Mouse (Mus musculus): ENCODE data around the gene Stk11ip.
A peak's percentile ranks its signal among the peaks of the same experiment; 100 is the strongest.

Gene Stk11ip

DNA sequence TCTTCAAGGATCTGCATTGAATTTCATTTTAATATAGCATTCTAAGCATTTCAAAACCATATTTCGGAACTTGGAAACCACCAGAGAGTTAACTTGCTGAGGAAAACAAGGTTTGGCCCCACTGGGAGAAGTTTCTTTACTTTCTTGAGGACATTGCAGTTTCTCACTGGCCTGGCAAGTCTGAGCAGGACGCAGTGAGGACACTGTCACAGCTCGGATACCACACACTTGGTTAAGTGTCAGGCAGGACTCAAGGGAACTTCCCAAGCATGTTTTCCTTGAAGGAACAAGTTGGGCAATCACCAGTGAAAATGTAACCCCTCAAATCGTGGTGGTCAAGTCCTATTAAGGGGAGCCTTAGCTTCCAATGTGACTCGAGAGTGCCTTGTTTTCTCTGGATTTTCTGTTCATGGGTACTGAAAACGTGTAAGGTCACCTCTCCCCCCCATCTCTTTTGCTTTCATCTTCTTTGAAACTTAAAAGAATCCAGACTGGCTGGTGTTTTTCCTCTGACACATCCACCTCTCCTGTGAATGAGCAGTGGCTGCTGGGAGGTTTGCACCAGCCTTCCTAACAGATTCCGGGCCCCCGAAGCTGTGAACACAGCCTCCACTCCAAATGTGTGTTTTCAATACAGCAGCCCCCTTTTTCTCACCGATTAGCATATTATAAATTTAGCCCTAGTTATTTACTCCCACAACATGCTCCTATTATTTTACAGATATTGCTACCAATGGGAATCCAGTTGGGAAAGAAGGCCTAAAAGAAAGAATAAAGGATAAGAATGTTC lies 16.9 kb upstream of the Stk11ip start:
- DNase-seq (ENCODE audit: low spot score in 2 of 2): no peak

DNA sequence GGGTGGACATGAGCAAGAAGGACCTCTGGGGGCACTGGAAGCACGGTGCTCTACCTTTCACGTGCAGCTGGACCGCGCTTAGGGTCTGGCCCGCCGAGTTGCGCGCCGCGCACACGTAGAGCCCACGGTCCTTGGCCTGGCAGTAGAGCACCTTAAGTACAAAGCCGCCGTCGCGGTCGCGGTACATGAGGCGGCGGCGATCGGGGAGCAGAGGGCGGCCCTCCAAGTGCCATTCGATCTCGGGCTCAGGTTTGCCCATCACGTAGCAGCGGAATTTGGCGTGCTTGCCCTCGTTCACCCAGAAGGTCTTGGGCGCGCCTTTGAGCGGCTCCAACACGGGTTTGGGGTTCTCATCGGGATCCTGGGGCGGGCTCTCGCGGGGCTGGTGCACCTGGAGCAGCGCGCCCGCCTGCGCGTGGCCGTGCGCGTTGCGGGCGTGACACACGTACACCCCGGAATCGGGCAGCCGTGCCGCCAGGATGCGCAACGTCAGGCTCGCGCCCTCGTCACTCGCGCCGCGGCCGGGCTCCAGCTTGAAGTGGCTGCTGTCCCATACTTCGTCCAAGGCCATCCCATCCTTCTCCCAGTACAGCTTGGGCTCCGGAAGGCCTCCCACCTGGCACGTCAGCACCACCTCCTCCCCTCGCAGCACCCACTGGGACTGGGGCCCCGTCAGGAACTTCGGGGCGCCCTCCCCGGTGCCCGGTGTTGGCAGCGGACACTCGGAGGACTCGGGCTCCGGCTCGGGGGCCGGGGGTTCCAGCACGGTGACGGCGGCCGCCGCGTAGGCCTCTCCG lies 16.0 kb upstream of the Stk11ip start:
- DNase-seq (ENCODE audit: low spot score in 2 of 2): peak; percentile 60 to 74

DNA sequence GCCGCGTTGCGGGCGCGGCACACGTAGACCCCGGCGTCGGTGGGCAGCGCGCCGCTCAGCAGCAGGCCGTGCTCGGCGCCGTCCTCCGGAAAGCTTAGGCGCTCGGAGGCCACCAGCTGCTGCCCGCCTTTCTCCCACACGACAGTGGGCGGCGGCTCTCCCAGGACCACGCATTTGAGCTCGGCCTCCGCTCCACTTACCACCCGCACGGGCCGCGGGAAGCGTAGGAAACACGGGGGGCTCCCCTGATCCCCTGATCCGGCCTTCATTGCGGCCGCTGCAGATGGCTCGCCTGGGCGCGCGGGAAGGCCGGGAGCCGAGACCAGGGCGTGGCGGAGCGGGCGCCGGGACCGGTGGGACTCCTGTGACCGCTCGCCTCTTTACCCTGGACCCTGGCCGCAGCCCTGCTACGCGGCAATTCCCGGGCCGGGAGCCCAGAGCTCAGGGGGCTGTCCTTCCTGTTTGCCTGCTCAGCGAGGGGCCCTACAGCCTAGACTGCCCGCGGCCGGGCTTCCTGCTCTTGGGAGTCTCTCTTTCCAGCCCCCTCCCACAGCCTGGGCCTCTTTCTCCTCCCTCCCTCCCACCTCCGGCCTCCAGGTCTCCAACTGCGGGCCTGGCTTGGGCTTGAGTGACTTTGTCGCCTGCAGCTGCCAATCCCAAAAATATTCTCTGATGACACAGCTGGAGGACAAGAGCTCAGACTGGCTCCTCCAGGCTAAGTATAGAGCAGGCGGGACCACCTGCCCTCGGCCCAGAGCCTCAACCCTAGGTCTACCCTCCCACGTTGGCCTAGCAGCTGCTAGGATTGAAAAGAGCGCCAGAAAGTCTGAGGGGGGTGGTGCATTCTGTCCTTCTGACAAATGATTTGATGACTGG lies 15.1 kb upstream of the Stk11ip start, which contains the start of gene Obsl1:
TSS of gene Obsl1 (minus strand) at position 497 of the 876 bp plus-strand sequence.
- peak in 1 of 2 experiments; percentile 52 for DNase-seq (ENCODE audit: low spot score in 2 of 2)

DNA sequence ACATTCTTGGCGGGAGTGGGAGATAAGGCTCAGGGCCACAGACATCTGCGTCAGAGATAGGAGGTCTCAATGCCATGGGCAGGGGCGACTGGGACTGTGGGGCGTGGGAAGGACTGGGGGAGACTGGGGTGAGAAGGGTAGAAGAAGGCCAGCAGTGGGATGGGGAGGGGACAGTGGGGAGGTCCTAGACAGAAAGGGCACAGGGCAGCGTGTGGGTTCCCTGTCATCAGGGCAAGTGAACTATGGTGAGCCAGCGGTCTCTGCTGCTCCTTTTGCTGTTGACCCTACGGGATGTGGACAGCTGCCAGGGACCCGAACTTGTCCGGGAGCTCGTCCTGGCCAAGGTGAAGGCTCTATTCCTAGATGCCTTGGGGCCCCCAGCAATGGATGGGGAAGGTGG lies 14.3 kb upstream of the Stk11ip start, which contains the start of gene Inha:
TSS of gene Inha (plus strand) at position 72 of the 400 bp plus-strand sequence.
- no peak for DNase-seq (ENCODE audit: low spot score in 2 of 2)

DNA sequence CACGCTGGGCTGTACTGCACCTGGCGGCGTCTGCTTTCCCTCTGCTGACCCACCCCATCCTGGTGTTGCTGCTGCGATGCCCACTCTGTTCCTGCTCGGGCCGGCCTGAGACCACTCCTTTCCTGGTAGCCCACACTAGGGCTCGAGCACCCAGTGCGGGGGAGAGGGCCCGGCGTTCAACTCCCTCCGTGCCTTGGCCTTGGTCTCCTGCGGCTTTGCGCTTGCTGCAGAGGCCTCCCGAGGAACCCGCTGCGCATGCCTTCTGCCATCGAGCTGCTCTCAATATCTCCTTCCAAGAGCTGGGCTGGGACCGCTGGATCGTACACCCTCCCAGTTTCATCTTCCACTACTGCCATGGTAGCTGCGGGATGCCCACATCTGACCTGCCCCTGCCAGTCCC lies 11.7 kb upstream of the Stk11ip start:
- DNase-seq (ENCODE audit: low spot score in 2 of 2): no peak

DNA sequence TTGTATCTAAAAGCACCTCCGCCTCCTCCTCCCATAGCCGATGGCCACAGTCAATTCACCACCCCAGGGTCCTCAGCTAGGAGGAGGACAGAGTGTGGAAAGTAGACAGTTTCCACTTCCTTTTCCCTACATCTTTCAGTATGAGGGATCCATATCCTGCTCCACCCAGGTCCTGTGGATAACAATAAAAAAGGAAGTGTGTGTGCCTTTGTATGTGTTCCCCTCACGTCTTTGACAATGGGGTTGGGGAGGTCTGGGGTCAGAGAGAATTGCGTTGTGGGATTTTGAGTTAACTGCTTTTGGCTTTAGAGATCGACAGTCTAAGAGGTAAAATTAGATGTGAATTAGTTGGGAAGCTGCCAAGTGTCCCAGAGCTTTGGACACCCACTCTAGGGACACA lies 11.2 kb upstream of the Stk11ip start:
- DNase-seq (ENCODE audit: low spot score in 2 of 2): no peak

DNA sequence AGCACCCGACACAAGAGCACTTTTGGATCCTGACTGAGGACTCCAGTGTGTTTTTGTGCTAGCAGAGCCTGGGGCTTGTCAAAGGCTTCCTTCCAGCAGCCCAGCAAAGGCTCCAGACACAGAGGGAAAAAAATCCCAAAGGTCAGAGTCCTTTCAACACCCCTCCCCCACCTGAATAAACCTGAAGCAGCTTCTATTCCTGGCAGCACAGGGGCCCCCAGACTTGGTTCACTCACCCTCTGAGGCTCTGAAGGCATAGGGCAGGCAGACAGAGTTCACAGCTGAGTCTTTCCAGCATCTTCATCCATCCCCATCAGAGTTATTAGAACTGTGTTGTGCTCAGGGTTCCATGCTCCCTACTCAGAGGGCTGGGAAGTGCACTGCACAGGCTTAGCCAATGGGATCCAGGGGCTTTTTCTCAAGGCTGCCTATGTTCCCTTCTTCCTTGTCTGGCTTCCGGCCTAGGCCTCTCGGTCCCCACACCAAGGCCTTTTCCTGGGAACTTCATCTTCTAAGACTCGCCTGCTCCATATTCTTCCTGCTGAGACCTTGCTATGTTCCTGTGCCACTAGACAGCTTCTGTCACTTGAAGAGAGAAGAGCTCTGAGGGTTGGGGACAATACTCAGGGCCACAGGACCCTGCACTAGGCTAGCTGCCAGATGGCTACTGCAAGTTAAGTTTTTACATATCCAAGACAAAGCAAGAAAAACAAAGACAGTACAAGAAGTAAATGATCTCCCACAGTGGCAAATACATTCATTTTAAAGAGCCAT lies 9.7 kb upstream of the Stk11ip start:
- DNase-seq (ENCODE audit: low spot score in 2 of 2): no peak

DNA sequence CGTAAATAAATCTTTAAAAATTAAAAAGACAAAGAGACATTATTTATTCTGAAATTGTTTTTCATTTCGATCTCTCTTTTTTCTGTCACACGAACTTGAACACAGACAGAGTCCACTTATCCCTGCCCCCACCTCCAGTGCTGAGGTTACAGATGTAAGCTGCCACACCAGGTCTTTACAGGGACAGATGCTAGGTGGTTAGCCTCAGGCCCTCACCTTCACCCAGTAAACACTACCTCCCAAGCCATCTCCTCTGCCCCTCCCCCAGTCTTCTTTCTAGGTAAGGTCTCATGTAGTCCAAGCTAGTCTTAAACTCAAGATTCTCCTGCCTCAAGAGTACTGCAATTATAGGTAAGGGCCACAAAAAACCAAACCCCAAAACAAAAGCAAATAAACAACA lies 8.8 kb upstream of the Stk11ip start:
- no peak for DNase-seq (ENCODE audit: low spot score in 2 of 2)

DNA sequence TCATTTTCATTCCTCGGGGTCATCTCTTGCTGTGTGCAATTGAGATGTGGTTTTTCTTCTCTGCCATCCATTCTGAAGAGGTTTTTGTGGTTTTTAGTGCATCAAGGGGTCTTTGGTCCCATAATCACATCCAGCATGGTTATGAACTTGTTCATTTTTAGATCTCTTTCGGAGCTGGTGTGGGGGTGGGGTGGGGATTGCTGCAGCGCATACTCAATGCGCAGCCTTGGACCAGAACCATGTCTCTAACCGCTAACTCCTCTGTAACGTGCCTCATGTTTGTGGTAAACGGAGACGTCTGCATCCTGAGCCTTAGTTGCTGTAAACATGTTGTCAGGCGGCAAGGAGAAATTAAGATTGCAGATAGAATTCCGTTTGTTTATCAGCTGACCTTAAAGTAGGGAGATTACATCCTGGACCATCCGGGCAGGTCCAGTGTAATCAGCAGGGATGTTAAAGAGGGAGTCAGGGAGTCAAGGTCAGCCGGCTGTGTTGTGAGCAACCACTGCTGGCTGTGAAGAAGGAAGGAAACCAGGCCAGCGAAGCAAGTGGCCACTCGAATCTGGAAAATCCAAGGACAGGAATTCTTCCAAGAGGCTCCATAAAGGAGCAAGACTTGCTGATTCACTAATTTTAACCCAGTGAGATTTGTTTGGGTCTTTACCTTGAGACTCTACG lies 4.5 kb upstream of the Stk11ip start:
- no peak for DNase-seq (ENCODE audit: low spot score in 2 of 2)

DNA sequence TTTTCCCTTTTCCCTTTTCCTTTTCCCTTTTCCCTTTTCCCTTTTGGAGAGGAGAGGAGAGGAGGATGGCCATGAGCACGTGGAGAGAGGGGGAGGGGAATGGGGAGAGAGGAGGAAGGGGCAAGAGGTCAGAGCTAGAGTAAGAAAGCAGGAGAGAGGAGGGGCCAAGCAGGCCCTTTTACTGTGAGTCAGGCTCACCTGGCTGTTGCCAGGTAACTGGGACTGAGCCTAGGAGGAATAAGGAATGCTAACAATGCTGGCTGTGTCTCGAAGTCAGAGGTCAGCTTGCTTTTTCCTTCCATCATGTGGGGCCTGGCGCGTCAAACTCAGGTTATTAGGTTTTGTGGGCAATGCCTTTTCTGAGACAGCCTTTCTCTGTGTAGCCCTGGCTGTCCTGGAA lies 3.3 kb upstream of the Stk11ip start:
- DNase-seq (ENCODE audit: low spot score in 2 of 2): no peak

DNA sequence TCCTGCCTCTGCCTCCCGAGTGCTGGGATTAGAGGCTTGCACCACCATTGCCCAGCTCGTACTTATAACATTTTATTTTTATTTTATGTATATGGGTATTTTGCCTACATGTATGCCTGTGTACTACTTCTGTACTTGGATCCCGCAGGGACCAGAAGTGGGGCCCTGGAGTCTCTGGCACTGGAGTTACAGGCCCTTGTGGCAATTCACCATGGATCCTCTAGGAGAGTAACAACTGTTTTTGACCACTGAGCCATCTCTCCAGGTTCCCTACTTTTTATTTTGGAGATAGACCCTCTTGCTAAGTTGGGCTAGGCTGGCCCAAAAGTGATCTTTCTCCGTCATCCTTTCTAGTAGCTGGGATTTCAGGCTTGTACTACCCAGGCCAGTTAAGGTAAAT lies 2.9 kb upstream of the Stk11ip start:
- no peak for DNase-seq (ENCODE audit: low spot score in 2 of 2)

DNA sequence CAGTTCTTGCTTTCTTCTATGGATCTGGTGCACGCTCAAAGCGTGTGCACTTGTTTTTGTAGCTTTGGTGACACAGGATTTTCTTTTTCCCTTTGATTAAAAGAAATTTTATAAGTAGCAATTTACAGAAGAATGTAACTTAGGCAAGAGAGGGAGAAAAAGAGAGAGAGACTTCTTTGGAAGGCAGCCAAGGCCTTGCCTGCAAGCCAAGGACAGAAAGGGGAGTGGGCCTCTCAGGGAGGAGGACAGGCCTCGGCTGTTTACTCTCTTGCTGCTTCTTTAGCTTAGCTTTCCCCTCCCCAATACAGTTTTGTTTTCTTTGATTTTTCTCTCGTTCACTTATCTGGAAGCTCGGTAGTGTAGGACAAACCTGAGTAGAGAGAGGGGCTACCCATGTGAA lies 1.8 kb upstream of the Stk11ip start:
- no peak for DNase-seq (ENCODE audit: low spot score in 2 of 2)

DNA sequence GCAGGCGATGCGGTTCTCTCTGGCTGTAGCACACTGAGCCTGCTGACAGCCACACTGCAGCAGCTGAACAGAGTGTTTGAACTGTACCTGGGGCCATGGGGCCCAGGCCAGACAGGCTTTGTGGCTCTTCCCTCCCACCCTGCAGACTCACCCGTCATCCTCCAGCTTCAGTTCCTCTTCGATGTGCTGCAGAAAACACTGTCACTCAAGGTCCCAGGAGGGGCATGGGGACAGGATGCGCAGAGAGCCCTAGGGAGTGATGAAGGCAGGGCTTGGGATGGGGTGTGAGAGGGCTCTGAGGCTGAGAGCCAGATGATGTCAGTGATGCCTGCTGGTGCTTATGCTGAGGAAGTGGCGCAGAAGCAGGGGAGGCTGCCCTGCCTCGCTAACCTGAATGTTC lies 3.4 kb downstream of the Stk11ip start:
- no peak for DNase-seq (ENCODE audit: low spot score in 2 of 2)

DNA sequence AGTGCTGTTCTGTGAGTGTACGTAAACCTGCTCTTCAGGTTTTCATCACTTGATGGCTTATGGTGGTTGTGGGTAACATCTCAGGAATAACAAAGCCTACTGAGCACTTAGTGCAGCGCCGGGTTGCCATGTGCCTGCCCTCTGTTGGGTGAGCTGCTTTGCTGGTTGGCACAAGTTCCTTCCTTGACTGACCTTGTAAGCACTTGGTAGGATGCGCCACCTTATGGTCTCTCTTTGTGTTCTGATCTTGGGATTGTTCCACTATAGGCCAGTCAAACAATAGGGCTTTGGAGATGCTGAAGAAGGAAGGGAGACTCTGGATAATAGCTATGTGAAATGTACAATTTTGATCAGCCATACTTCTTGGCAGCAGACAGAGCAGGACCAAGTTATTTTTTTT lies 9.2 kb downstream of the Stk11ip start:
- DNase-seq (ENCODE audit: low spot score in 2 of 2): no peak

DNA sequence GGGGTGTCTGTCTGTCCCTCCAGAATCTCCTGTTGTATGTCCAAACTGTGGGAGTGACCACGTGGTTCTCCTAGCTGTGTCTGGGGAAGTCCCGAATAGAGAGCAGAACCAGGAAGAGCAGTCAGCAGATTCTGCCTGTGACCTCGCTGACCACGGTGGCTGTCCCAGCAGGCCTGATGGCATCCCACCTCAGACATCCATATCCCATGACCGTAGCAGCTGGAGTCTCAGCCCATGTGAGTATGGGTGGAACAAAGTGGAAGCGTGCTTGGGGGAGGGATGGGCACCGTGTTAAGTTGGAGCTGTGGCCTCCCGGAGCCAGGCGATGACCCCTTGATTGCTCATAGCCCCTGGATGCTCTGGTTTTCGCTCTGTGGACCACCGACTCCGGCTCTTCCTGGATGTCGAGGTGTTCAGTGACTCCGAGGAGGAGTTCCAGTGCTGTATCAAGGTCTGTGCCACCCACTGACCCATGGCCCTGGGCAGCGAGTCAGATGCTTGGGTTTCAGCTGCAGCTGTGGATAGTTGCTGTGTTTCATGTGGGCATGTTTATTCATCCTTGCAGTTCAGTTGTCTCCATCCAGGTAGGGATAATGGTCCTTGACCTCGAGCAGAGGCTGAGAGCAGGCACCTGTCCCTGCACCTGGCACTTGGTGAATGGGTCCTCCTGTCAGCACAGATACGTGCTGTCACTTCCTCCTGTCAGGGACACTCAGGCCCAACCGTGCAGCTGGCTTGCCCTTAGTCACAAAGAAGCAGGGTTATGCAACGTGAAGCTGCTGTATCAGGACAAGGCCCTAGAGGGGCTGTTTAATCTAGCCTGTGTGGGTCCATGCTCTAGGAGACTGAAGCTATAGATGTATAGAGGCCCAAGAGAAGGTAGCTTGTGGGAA lies 11.2 kb downstream of the Stk11ip start:
- DNase-seq (ENCODE audit: low spot score in 2 of 2): no peak

DNA sequence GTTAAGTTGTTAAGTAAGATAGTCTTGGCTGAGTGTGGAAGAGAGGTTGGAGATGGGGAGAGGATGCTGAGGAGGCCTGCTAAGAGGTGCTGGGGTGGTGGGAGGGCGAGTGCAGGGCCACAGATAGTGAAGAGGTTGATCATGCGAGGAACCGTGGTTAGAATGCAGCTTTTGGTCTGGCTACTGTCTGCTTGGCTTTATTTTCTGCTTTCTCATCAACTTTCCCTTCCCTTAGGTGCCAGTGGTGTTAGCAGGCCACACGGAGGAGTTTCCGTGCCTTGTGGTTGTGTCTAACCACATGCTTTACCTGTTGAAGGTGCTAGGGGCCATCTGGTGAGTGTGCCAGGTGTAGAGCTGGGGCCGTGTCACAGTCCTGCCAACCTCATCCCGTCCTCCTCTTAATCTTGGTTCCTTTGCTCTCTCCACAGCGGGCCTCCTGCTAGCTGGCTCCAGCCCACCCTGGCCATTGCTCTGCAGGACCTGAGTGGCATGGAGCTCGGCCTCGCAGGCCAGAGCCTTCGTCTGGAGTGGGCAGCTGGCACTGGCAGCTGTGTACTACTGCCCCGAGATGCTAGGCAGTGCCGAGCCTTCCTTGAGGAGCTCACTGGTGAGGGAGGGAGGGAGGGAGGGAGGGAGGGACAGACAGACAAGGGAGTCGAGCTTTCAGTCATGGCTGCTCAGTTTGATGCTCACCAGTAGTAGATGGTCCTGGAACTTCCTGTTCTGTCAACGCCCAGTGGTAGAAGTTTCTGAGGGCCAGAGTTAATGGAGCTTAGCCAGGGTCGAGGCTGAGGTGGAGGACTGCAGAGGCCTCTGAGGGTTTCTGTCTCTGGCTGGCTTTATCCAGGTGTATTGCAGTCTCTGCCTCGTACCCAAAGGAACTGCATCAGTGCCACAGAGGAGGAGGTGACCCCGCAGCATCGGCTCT lies 12.3 kb downstream of the Stk11ip start:
- no peak for DNase-seq (ENCODE audit: low spot score in 2 of 2)

DNA sequence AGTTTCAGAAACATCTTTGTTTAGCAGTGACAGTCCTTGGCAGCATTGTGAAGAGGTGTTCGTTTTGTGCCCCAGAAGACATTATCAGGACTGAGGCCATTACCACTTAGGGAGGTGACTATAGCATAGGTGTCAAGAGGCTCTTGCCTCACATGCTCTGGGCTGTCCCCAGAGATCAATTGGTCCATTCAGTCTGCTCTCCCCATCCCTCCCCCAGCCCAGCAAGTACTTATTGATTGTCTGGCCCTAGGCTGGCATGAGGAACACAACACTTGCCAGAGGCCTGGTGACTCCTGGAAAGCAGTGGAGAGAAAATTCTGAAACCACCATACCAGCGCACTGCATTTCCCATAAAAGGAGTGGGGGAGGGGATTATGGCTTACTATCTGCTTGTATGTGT lies 16.3 kb downstream of the Stk11ip start:
- no peak for DNase-seq (ENCODE audit: low spot score in 2 of 2)

DNA sequence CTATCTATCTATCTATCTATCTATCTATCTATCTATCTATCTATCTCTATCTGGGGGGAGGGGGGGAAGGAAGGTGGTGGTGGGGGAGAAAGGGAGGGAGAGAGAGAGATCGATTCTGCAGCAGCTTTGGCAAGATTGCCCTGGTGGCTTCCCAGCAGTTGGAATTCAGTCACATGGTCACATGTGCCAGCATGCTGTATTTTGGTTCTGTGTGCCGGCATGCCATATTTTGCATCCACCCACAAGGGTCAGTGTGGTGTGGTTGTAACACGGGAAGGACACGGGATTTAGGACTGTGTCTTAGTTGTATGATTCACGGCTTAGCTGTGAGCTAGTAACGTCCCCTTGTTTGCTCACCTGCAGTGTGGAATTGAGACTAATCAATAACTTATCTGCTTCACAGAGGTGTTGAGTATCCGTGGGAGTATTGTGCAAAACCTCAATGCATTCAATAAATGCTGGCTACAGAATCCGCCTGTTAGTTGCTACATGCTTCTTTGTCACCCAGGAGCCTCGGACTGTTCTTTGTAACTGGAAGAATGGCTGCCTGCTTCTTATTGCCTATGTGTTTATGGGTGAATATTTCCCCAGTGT lies 17.4 kb downstream of the Stk11ip start:
- no peak for DNase-seq (ENCODE audit: low spot score in 2 of 2)

All from cerebellum, postnatal 4 days (tissue).